Mouse (Mus musculus): ENCODE measurements around the gene Plcd3.

Plcd3 gene

DNA sequence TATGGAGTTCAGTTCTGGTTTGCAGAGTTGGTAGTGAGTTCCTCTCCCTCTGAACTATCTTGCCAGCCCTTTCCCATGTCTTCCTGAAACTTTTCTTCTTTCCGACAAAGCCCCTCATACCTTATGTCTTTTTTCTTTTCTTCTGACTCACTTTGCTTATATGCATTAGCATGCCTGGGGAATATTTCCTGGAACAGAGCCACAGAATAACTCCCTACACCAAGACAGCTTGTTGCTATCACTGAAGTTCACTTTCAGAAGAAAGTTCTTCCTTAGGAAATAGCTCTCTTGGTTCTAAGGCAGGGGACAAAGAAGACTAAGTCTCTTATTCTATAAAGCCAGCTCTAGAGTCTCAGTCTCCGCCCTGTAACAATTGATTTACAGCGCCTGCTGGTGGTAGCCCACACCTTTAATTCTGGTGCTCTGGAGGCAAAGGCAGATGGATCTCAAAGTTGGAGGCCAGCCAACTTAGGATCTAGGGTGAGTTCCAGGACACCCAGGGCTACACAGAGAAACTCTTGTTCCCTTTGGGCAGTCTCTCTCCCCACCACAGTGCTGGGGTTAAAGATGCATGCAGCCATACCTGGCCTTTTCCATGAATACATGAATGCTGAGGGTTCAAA is 80.6 kb downstream of the Plcd3 start:
- DNase-seq (ENCODE audit: low spot score in 2 of 2), result no peak

All from spleen, postnatal 36 days (tissue).